Mouse (Mus musculus) urinary bladder, postnatal 25 days (tissue): Measurements from ENCODE around the gene B4galnt2.

Experiments
- DNase-seq: peaks from one replicate; pipeline ENCODE4 v3.0.0; 2022; ENCODE audit warnings: low spot score

B4galnt2 gene

DNA sequence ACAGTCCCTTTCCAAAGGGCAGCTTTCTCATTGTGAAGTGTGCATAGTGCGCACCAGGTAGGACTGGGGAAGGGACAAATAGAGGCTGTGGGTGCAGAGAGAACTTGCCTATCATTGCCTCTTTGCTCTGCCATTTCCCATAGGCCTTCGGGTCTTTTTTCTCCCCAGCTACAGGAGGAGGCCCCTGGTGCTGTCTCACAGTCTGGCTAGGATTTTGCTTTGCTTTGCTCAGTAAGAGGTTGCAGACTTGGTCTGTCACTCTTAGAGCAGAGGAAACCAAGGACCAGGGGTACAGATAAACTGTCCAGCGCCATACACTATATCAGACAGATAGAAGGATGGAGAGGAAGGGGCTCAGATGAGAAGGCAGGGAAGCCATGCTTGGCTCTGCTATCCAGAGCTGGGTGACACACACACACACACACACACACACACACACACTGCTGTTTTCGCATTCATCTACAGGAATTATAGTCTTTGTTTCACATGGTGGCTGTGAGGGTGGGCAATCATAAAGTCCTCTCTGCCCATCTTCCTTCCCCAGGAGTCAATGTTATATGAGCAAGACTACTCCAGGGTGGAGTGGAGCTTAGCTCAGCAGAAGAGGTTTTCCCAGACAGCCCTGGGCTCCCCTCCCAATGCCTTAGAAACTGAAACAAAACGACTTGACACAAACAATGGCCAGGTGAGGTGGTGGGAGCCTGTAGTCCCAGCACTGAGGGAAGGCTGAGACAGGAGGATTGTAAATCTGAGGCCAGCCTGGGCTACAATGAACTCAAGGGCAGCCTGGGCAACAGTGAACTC is 73.8 kb downstream of the B4galnt2 start:
- no peak for DNase-seq

DNA sequence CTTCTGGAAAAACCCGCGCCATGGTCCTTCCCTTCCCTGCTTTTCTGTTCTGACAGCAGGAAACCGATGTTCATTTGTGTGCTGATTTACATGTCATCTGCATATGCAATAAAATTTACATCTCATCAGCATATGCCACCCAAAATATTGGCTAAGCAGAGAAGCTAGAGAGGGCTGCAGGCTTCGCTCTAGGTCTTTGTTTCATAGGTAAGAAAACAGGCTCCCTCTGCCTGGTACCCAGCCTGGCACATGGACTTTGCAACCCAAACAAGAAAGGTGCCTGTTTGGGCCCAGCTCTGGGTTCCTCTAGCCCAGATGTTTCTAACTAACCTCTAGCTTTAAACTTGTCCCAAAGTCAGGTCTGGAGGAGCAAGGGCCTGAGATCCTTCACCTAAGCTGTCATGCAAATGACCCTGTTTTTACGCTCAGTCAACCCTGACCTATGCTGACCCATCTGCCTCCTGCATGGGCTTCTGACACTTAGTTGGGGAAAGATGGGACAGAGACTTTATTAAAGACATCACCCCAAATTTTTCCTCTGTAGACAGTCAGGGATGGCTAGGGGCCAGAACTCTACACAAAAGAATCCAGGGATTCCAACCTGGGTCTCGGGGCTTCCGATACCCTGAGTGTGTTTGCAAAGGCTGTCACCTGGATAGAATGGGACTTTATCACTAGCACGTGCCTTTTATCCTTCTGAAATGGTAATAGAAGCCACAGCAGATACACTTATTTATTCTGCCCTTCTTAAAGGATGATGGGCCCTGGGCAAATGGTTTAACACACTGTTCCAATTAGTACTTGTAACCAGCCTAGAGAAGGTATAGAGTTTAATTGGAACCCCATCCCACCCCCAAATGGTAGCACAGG is 75.5 kb downstream of the B4galnt2 start:
- DNase-seq, result no peak

DNA sequence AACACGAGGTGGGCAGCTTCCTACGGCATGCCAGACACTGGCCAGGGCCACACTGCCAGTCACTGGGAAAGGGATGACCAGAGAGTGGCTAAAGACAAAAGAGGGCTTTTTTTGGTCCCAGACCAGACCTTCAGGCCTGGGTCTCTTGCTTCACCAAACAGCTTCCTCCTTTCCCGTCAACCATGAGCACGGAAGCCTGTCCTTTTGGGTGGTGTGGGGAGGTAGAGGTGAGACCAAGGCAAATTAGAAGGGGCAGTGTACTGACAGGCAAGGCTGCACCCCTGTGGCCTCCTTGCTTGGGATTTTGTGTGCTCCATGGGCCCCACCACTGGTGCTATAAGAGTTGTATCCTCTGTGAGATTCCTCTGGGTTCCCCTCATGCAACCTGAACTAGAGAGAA is 76.1 kb downstream of the B4galnt2 start:
- no peak for DNase-seq

GRCm38 (mm10) chr11:95837059-95837458 is 77.6 kb downstream of the B4galnt2 start, which contains the start of gene Gngt2:
Gene Gngt2, plus strand, starts transcription at chr11:95837216.
- DNase-seq, result peak; percentile 65

DNA sequence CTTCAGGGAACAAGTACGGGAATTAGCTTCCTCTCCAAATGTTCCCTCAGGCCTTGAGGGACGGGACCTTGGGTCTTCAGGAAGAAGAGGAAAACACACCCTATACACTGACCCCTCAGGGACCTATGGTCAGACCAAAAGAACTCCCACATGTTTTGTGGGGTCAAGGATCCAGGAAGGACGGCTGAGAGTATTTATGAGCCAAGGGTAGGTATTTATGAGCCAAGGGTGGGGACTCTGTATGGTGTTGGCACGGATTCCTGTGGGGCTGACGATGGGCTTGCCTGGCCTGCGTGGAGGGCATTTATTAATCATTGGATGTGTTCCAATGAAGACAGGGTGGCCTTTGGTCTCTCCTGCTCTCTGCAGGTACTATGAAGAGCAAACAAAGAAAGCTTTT is 78.3 kb downstream of the B4galnt2 start:
- DNase-seq, result no peak

DNA sequence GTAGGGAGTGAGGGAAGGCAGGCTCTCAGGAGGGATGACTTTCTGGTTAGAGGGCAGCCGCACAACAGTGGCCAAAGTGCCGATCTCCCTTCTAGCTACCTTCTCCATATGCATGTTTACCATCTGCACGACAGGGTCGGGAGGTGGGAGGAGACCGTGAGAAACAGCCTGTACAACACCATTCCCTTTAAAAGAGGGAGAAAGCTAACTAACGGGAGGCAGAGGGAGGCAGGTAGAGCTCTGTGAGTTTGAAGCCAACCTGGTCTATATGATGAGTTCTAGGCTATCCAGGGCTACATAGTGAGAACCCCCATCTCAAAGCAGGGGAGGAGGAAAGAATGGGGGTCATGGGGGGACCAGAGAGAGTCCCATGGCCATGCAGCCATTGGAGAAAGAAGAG is 78.9 kb downstream of the B4galnt2 start:
- DNase-seq, result no peak

GRCm38 (mm10) chr11:95834742-95835710 is 79.7 kb downstream of the B4galnt2 start:
- no peak for DNase-seq

DNA sequence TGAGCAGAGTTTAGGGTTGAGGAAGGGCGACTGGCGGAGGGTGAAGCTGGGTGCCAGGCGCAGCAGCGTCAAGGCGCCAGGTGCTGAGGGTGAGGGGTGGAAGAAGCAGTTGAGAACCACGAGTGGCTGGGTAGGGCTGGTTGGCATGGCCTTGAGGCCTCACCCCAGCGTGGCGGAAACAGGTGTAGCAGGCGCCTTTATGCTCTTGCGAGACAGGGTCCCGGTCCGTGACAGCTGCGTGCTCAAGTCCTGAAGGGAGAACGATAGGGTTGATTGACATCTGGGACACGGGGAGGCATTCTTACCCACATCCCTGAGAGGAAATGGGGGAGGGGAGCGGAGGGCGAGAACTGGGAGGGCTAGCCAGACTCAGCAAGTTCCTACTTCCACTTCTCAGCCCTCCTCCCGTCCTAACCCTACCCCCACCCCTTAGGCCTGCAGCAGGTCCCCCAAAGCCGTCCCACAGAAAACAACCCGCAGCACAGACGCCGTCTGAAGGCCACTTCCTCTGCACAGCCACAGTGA is 80.5 kb downstream of the B4galnt2 start:
- DNase-seq, result no peak

DNA sequence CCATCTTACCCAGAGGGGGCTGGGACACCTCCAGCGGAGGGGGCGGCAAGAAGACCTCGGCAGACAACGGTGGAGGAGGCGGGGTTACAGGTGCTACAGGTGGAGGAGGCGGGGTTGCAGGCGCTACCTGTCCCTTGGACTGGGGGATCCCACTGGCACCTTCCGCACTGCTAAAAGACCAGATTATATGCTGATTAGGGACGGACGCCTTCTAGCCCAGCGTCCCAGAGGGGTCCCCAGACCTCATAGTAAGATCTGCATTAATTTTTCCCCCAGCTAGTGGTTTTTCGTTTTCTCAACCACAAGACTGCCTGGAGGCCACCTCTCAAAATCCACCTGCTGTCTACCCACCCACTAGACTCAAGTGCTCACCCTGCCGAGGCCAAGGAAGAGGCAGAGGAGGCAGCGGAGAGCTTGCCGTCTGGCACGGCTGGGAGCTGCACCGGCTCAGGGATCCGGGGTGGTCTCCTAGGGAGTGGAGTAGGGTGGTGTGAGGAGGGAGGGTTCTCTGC is 81.0 kb downstream of the B4galnt2 start:
- no peak for DNase-seq

GRCm38 (mm10) chr11:95833006-95833570 is 81.6 kb downstream of the B4galnt2 start:
- DNase-seq, result no peak

GRCm38 (mm10) chr11:95832129-95833005 is 82.3 kb downstream of the B4galnt2 start:
- no peak for DNase-seq

GRCm38 (mm10) chr11:95831641-95832040 is 83.0 kb downstream of the B4galnt2 start:
- DNase-seq, result no peak

- no peak for DNase-seq
These were observed 83.4 kb downstream of the B4galnt2 start for GRCm38 (mm10) chr11:95831276-95831619.

DNA sequence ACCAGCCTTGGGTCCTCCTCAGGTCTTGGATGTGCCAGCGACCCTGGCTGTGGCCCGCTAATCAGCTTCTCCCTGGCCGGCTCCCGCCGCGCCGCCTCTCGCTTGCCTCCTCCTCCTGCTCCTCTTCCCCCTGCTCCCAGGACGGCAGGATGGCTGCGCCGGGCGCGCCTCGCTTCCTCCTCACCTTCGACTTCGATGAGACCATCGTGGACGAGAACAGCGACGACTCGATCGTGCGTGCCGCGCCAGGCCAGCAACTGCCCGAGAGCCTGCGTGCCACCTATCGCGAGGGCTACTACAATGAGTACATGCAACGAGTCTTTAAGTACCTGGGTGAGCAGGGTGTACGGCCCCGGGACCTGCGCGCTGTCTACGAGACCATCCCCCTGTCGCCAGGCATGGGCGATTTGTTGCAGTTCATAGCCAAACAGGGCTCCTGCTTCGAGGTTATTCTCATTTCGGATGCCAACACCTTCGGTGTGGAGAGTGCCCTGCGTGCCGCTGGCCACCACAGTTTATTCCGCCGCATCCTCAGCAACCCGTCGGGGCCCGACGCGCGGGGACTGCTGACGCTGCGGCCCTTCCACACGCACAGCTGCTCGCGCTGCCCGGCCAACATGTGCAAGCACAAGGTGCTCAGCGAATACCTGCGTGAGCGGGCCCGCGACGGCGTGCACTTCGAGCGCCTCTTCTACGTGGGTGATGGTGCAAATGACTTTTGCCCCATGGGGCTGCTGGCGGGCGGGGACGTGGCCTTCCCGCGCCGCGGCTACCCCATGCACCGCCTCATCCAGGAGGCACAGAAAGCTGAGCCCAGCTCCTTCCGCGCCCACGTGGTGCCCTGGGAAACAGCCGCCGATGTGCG is 84.0 kb downstream of the B4galnt2 start:
- no peak for DNase-seq

- no peak for DNase-seq
These were observed 85.1 kb downstream of the B4galnt2 start for GRCm38 (mm10) chr11:95829526-95830050.

DNA sequence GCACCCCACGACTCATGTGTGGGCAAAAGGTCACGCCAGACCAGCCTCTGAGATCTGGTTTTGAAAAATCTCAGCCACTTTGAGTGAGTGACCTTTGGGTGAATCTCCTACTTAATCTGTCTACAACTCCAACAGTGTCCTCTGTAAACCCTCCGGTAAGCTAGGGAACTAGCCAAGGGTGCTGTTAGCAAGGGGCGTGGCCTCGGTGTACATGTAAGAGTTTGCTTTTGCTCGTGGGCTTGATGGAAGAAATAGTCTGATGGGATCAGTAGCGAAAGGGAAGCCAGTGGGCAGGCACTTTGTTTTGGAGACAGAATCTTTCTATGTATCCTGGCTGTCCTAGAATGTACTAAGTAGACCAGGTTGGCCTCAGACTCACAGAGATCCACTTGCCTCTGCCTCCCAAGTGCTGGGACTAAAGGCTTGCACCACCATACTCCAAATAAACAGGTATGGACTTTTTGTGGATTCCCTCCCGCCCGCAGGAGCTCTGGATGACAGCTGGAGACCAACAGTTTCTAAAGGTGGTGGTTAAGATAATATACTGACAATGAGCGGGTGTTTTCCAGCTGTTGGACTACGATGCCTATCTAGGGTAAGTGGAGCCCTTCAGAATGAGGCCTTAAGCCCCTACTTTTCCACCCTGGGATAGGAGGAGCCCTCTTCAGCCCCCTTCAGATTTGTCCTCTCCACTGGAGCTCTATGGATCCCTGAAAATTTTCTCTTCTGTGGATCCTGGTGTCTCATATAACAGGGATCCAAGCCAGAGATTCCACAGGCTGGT is 86.3 kb downstream of the B4galnt2 start:
- DNase-seq, result no peak

GRCm38 (mm10) chr11:95827464-95828085 is 87.1 kb downstream of the B4galnt2 start:
- peak; percentile 65 for DNase-seq

- DNase-seq, result no peak
These were observed 87.6 kb downstream of the B4galnt2 start for GRCm38 (mm10) chr11:95827168-95827447.
